Mouse (Mus musculus): ENCODE data around the gene Gcn1l1. TPM values are rescaled to one million over a fixed set of nuclear protein-coding genes. Genes with fewer than 3 reads are reported as not detected.

Gcn1l1 gene
- polyA plus RNA-seq, 1 experiment from 2014 or later: 43.1 TPM

- Histone ChIP-seq H3K4me2 (peak overlapping the region; percentile 57), H3K36me3 (no peaks in the 10 kb centered on the region), H3K27me3 (replicated peaks) (no peaks in the 10 kb centered on the region), H3K4me3 (no peak overlapping the region), H3K9me3 (replicated peaks) (no peaks in the 10 kb centered on the region), H3K27ac (ENCODE audit: poor library complexity, severe bottlenecking) (peak overlapping the region; percentile 71), H3K9ac (0 out of 2 replicates have a peak overlapping the region, but pooled peaks have one; percentile 59), H3K4me1 (replicated peaks) (peaks cover 81% of the 10 kb centered on the region)
- 29% methylated on average over 8 of the region's 8 CpGs for WGBS
- no peak for ATAC-seq (ENCODE audit: insufficient number of reproducible peaks, low FRiP score)
These were observed 30.2 kb upstream of the Gcn1l1 start for GRCm38 (mm10) chr5:115534856-115535255.

GRCm38 (mm10) chr5:115535635-115536034, 29.4 kb upstream of the Gcn1l1 start:
- no peaks in the 10 kb centered on the region for H3K27me3 ChIP-seq (replicated peaks)
- no peak overlapping the region for H3K4me2 ChIP-seq
- H3K4me3 ChIP-seq: no peak overlapping the region
- H3K9me3 ChIP-seq (replicated peaks): no peaks in the 10 kb centered on the region
- H3K4me1 ChIP-seq (replicated peaks): peaks cover 73% of the 10 kb centered on the region
- H3K9ac ChIP-seq: 0 out of 2 replicates have a peak overlapping the region, but pooled peaks have one; percentile 29
- no peak for ATAC-seq (ENCODE audit: insufficient number of reproducible peaks, low FRiP score)
- 23% methylated on average over 7 of the region's 7 CpGs for WGBS
- no peaks in the 10 kb centered on the region for H3K36me3 ChIP-seq
- H3K27ac ChIP-seq (ENCODE audit: poor library complexity, severe bottlenecking): peak overlapping the region; percentile 28; the same call in 1 of the 2 replicates

DNA sequence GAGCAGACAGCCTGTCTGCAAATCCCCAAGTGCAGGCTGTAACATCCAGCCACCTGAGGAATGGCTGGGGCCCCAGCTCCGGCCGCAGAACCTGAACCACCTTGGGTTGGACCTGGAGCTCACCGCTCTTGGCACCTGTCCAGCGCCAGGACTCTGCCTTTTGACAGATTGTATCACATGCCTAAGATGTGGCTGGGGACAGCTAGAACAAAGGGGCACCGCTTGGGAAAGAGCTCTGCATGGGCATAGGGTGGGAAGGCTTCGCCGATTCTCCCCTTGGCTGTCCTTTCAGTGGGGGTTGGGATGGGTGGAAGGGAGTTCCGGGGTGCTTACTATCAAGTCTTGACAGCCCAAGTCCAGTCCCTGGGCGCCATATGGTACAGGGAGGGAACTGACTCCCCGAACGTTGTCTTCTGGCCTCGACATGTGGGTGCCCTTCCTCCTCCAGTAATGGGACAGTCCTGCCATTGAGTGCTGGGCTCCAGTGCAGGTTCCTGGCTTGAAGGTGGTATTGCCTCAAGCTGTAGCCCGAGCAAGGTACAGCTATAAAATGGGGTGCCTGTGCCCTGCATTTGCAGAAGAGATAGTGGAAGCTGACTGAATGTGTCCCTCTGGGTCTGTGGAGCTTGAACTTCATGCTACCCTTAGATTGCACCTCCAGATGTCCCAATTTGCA, 26.9 kb upstream of the Gcn1l1 start:
- Histone ChIP-seq H3K36me3 (no peaks in the 10 kb centered on the region), H3K27me3 (replicated peaks) (no peaks in the 10 kb centered on the region), H3K27ac (ENCODE audit: poor library complexity, severe bottlenecking) (no peak overlapping the region), H3K9ac (peak overlapping the region; percentile 23; the same call in 1 of the 2 replicates), H3K4me1 (replicated peaks) (peaks cover 60% of the 10 kb centered on the region), H3K4me3 (no peak overlapping the region), H3K9me3 (replicated peaks) (no peaks in the 10 kb centered on the region), H3K4me2 (peak overlapping the region; percentile 36; the same call in 1 of the 2 replicates)
- no peak for ATAC-seq (ENCODE audit: insufficient number of reproducible peaks, low FRiP score)
- WGBS: 66% methylated on average over 13 of the region's 13 CpGs

DNA sequence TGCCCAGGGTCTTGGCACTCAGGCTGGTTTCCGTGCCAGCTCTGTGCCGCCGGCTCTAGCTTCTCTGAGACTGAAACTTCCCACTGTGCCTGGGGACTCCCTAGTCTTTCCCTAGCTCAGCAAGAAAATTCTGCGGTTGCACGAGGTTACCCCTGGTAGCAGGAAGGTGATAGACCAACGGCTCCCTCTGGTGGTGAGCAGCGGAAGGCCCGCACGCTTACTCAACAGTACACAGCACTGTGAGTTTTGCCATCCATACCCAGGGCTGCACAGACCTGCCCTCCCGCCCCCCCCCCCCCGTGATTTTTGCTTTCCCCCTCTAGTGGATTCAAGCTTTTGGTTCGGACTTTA, 26.4 kb upstream of the Gcn1l1 start:
- Histone ChIP-seq H3K4me1 (replicated peaks) (peaks cover 60% of the 10 kb centered on the region), H3K4me2 (peak overlapping the region; percentile 36; the same call in 1 of the 2 replicates), H3K36me3 (no peaks in the 10 kb centered on the region), H3K9me3 (replicated peaks) (no peaks in the 10 kb centered on the region), H3K9ac (peak overlapping the region; percentile 23; the same call in 1 of the 2 replicates), H3K27me3 (replicated peaks) (no peaks in the 10 kb centered on the region), H3K27ac (ENCODE audit: poor library complexity, severe bottlenecking) (no peak overlapping the region), H3K4me3 (no peak overlapping the region)
- WGBS: 2% methylated on average over 12 of the region's 12 CpGs
- peak; percentile 68 for ATAC-seq (ENCODE audit: insufficient number of reproducible peaks, low FRiP score)

DNA sequence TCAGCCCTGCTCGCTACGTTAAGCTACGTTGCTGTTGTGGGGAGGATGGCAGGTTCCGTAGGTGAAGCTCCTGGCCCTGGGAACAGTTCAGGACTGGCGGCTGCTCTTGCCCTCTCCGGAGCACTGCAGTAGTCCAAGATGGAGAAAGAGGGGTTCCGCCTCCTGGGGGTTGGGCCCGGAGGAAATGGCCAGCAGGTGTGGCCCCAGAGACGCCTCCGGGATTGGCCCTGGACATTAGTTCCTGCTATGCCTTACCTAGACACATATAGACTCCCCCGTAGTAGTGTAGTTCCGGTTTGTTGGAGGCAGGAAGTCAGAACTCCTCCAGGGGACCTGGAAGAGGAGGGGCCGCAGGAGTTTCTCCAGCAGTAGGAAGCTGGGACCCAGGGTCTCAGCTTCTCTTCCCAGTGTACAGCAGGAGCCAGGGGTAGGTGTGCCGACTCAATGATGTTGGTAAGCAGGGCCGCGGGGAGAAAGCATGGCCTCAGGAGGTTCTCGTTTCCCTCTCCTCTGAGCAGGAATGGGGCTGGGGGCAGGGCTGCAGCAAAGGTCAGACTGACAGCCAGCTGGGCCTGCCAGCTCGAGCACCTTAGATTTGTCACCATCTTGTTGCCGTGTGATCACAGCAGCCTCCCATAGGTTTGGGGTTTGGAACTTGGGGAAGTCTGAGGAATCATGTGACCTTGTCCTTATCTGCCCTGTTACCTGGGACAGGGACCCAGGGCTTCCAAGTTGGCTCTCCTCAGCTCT, 22.2 kb upstream of the Gcn1l1 start:
- Histone ChIP-seq H3K4me2 (peak overlapping the region; percentile 49), H3K27me3 (replicated peaks) (no peaks in the 10 kb centered on the region), H3K36me3 (peaks cover 33% of the 10 kb centered on the region), H3K9me3 (replicated peaks) (no peaks in the 10 kb centered on the region), H3K4me1 (replicated peaks) (peaks cover 57% of the 10 kb centered on the region), H3K9ac (peak overlapping the region; percentile 32; the same call in 1 of the 2 replicates), H3K27ac (ENCODE audit: poor library complexity, severe bottlenecking) (peak overlapping the region; percentile 82), H3K4me3 (no peak overlapping the region; the same call in 1 of the 2 replicates)
- 60% methylated on average over 19 of the region's 19 CpGs for WGBS
- no peak for ATAC-seq (ENCODE audit: insufficient number of reproducible peaks, low FRiP score)

- Histone ChIP-seq H3K36me3 (peaks cover 41% of the 10 kb centered on the region), H3K4me1 (replicated peaks) (peaks cover 49% of the 10 kb centered on the region), H3K4me3 (no peak overlapping the region), H3K27ac (ENCODE audit: poor library complexity, severe bottlenecking) (peak overlapping the region; percentile 82), H3K4me2 (peak overlapping the region; percentile 49), H3K9ac (peak overlapping the region; percentile 32; the same call in 1 of the 2 replicates), H3K9me3 (replicated peaks) (no peaks in the 10 kb centered on the region), H3K27me3 (replicated peaks) (no peaks in the 10 kb centered on the region)
- ATAC-seq (ENCODE audit: insufficient number of reproducible peaks, low FRiP score): peak; percentile 54
- WGBS: 35% methylated on average over 17 of the region's 17 CpGs
These were observed 21.4 kb upstream of the Gcn1l1 start for GRCm38 (mm10) chr5:115543509-115544253.

GRCm38 (mm10) chr5:115544655-115545185, 20.3 kb upstream of the Gcn1l1 start:
- H3K36me3 ChIP-seq: peaks cover 52% of the 10 kb centered on the region
- no peak for ATAC-seq (ENCODE audit: insufficient number of reproducible peaks, low FRiP score)
- no peaks in the 10 kb centered on the region for H3K27me3 ChIP-seq (replicated peaks)
- 68% methylated on average over 18 of the region's 18 CpGs for WGBS
- no peak overlapping the region for H3K4me2 ChIP-seq
- H3K27ac ChIP-seq (ENCODE audit: poor library complexity, severe bottlenecking): 0 out of 2 replicates have a peak overlapping the region, but pooled peaks have one; percentile 82
- H3K9ac ChIP-seq: peak overlapping the region; percentile 39
- peaks cover 47% of the 10 kb centered on the region for H3K4me1 ChIP-seq (replicated peaks)
- H3K9me3 ChIP-seq (replicated peaks): no peaks in the 10 kb centered on the region
- H3K4me3 ChIP-seq: no peak overlapping the region

DNA sequence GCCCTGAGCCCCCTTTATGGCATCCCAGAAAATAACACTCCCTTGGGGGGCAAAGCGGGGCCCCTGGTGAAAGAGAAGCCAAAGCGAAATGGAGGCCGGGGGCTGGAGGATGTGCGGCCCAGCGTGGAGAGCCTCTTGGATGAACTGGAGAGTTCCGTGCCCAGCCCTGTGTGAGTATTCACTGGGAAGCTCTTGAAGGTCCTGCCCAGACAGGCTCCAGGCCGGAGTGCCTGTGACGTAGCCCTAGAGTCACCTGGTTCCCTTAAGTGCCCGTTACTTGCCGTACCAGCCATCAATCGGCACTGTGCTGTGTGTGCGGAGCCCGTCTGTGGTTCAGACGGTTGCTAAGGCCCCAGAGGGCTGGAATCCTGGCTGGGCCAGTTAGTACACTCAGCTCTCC, 19.4 kb upstream of the Gcn1l1 start:
- Histone ChIP-seq H3K27ac (ENCODE audit: poor library complexity, severe bottlenecking) (no peak overlapping the region), H3K4me3 (no peak overlapping the region), H3K27me3 (replicated peaks) (no peaks in the 10 kb centered on the region), H3K9me3 (replicated peaks) (no peaks in the 10 kb centered on the region), H3K9ac (no peak overlapping the region), H3K4me2 (no peak overlapping the region), H3K4me1 (replicated peaks) (peaks cover 47% of the 10 kb centered on the region), H3K36me3 (peaks cover 57% of the 10 kb centered on the region)
- WGBS: 85% methylated on average over 14 of the region's 14 CpGs
- ATAC-seq (ENCODE audit: insufficient number of reproducible peaks, low FRiP score): no peak

DNA sequence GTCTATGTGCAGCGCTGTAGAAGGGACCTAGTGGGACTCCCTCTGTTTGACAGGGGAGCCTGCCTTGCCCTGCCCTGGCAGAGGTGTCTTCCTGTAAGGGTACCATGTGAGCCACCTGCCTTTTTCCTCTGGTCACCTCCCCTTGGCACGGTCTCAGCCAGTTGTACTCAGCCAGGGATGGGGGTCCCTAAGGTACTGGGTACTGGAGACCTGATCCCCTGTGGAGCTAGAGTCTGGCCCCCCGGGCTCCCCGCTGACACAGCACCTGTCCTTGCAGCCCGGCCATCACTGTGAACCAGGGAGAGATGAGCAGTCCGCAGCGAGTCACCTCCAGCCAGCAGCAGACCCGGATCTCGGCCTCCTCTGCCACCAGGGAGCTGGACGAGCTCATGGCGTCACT, 18.5 kb upstream of the Gcn1l1 start:
- no peak overlapping the region for H3K27ac ChIP-seq (ENCODE audit: poor library complexity, severe bottlenecking)
- H3K27me3 ChIP-seq (replicated peaks): no peaks in the 10 kb centered on the region
- ATAC-seq (ENCODE audit: insufficient number of reproducible peaks, low FRiP score): no peak
- H3K4me1 ChIP-seq (replicated peaks): peaks cover 47% of the 10 kb centered on the region
- H3K9ac ChIP-seq: peak overlapping the region; percentile 21; the same call in 1 of the 2 replicates
- H3K36me3 ChIP-seq: peaks cover 65% of the 10 kb centered on the region
- no peaks in the 10 kb centered on the region for H3K9me3 ChIP-seq (replicated peaks)
- no peak overlapping the region for H3K4me2 ChIP-seq
- H3K4me3 ChIP-seq: no peak overlapping the region
- WGBS: 76% methylated on average over 11 of the region's 11 CpGs

DNA sequence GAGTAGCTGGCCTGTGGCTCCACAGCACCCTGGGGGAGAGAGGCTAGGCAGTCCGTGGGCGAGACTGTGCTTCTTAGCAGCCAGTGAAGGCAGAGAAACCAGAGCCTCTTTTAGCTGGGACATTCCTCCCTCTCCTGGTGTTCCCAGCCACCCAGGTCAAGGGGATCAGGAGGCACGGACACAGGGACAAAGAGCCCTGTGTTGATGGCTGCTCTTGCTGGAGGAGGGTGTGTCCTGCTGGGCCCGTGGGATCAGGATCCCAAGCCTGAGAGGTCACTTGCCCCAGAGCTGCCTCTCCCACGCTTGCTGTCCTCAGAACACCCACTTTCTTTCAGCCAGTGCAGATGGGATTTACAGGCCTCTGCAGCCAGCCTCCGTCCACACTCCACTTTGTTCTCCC, 18.0 kb upstream of the Gcn1l1 start:
- H3K27ac ChIP-seq (ENCODE audit: poor library complexity, severe bottlenecking): no peak overlapping the region
- H3K4me3 ChIP-seq: no peak overlapping the region
- 48% methylated on average over 6 of the region's 6 CpGs for WGBS
- ATAC-seq (ENCODE audit: insufficient number of reproducible peaks, low FRiP score): no peak
- H3K9me3 ChIP-seq (replicated peaks): no peaks in the 10 kb centered on the region
- H3K36me3 ChIP-seq: peaks cover 70% of the 10 kb centered on the region
- H3K4me1 ChIP-seq (replicated peaks): peaks cover 46% of the 10 kb centered on the region
- no peak overlapping the region for H3K4me2 ChIP-seq
- H3K9ac ChIP-seq: peak overlapping the region; percentile 21
- H3K27me3 ChIP-seq (replicated peaks): no peaks in the 10 kb centered on the region
